Mouse (Mus musculus) ZHBTc4 (cell line): ENCODE results near the gene Pcdh15.
A peak's percentile ranks its signal among the peaks of the same experiment; 100 is the strongest.

Source experiments
- DNase-seq: peaks from one replicate; pipeline ENCODE4 v3.0.0-alpha.2; 2011; ENCODE audit warnings: low read depth, low spot score

Pcdh15 gene

GRCm38 (mm10) chr10:73812311-73812710 lies 713.2 kb downstream of the Pcdh15 start:
- peak; percentile 72 for DNase-seq

- no peak for DNase-seq
Measured at GRCm38 (mm10) chr10:73821657-73822583, 722.8 kb downstream of the Pcdh15 start.

- DNase-seq: no peak
Measured at GRCm38 (mm10) chr10:73823214-73823613, 724.1 kb downstream of the Pcdh15 start.

- DNase-seq: no peak
Measured at GRCm38 (mm10) chr10:73826354-73826753, 727.2 kb downstream of the Pcdh15 start.

GRCm38 (mm10) chr10:73828781-73829180 lies 729.6 kb downstream of the Pcdh15 start:
- DNase-seq: no peak

- no peak for DNase-seq
Measured at GRCm38 (mm10) chr10:73844998-73845397, 745.9 kb downstream of the Pcdh15 start.

GRCm38 (mm10) chr10:73862181-73862580 lies 763.0 kb downstream of the Pcdh15 start:
- no peak for DNase-seq

- DNase-seq: no peak
Measured at GRCm38 (mm10) chr10:73878055-73878728, 779.0 kb downstream of the Pcdh15 start.

GRCm38 (mm10) chr10:73878729-73879067 lies 779.6 kb downstream of the Pcdh15 start:
- DNase-seq: no peak

- no peak for DNase-seq
Measured at GRCm38 (mm10) chr10:73887771-73888170, 788.6 kb downstream of the Pcdh15 start.

GRCm38 (mm10) chr10:73892251-73892650 lies 793.1 kb downstream of the Pcdh15 start:
- no peak for DNase-seq

GRCm38 (mm10) chr10:73896086-73896607 lies 797.0 kb downstream of the Pcdh15 start:
- DNase-seq: peak; percentile 11

- DNase-seq: peak; percentile 10
Measured at GRCm38 (mm10) chr10:73899165-73899564, 800.0 kb downstream of the Pcdh15 start.

- no peak for DNase-seq
Measured at GRCm38 (mm10) chr10:73907626-73908025, 808.5 kb downstream of the Pcdh15 start.

GRCm38 (mm10) chr10:73908568-73908967 lies 809.4 kb downstream of the Pcdh15 start:
- no peak for DNase-seq

GRCm38 (mm10) chr10:73915170-73915569 lies 816.0 kb downstream of the Pcdh15 start:
- DNase-seq: no peak

GRCm38 (mm10) chr10:73921579-73921978 lies 822.4 kb downstream of the Pcdh15 start:
- DNase-seq: peak; percentile 19

GRCm38 (mm10) chr10:73928672-73929071 lies 829.5 kb downstream of the Pcdh15 start:
- DNase-seq: no peak

GRCm38 (mm10) chr10:73929718-73930117 lies 830.6 kb downstream of the Pcdh15 start:
- DNase-seq: no peak

- DNase-seq: no peak
Measured at GRCm38 (mm10) chr10:73931185-73931584, 832.0 kb downstream of the Pcdh15 start.

GRCm38 (mm10) chr10:73931996-73932679 lies 833.0 kb downstream of the Pcdh15 start:
- DNase-seq: no peak

- DNase-seq: no peak
Measured at GRCm38 (mm10) chr10:73936121-73936520, 837.0 kb downstream of the Pcdh15 start.
